Mouse (Mus musculus): ENCODE results near the gene Zmpste24. TPM values are rescaled to one million over a fixed set of nuclear protein-coding genes. Genes with fewer than 3 reads are reported as not detected.

Zmpste24 gene
- total RNA-seq, 2 experiments from 2014 or later: 22.8 to 24.6 TPM

Other genes with a start within 250 kb of the Zmpste24 start
- gene Rims3, start 243.4 kb downstream of the Zmpste24 start, total RNA-seq (2021): under 1 TPM; 0.20 to 0.40 TPM
- gene Exo5, start 173.2 kb downstream of the Zmpste24 start, total RNA-seq (2021): 1 to 10 TPM; 3.9 to 6.5 TPM
- 1 to 10 TPM; 2.0 to 2.7 TPM for gene Zfp69, start 146.5 kb downstream of the Zmpste24 start, total RNA-seq (2021)
- 10 to 100 TPM; 17.6 to 20.4 TPM for gene Smap2, start 81.0 kb downstream of the Zmpste24 start, total RNA-seq (2021)
- 1 to 10 TPM; 1.5 to 2.1 TPM for gene Col9a2, start 58.9 kb downstream of the Zmpste24 start, total RNA-seq (2021)
- not detected for gene Tmco2, start 11.0 kb upstream of the Zmpste24 start, total RNA-seq (2021)
- gene Rlf, start 116.8 kb upstream of the Zmpste24 start, total RNA-seq (2021): 10 to 100 TPM; 13.6 to 17.1 TPM
- not detected for gene Gm12888, start 226.7 kb upstream of the Zmpste24 start, total RNA-seq (2021)

All from gastrocnemius, postnatal 10 days (tissue).